Mouse (Mus musculus): ENCODE results near the gene Fhod1. TPM values are rescaled to one million over a fixed set of nuclear protein-coding genes. Genes with fewer than 3 reads are reported as not detected.

The Fhod1 gene
- polyA plus RNA-seq, 1 experiment from 2014 or later, result 18.8 TPM

- TF ChIP-seq CTCF (IDR thresholded peaks at IDR 0.05; ENCODE audit: low read depth), result no peak
- DNase-seq (no peak), ATAC-seq (ENCODE audit: insufficient read depth) (no peak)
- Histone ChIP-seq H3K27ac (ENCODE audit: low read depth) (no peak overlapping the region), H3K9ac (no peak overlapping the region), H3K27me3 (ENCODE audit: insufficient read depth, low read length) (no peaks in the 10 kb centered on the region), H3K9me3 (ENCODE audit: low read depth, low read length) (no peaks in the 10 kb centered on the region), H3K4me2 (no peak overlapping the region), H3K4me1 (ENCODE audit: insufficient read depth) (no peaks in the 10 kb centered on the region), H3K36me3 (ENCODE audit: insufficient read depth) (peaks cover 56% of the 10 kb centered on the region), H3K4me3 (ENCODE audit: low read depth, low read length) (no peak overlapping the region)
- 87% methylated on average over 4 of the region's 4 CpGs for WGBS
Measured at GRCm38 (mm10) chr8:105317941-105318340, 29.8 kb downstream of the Fhod1 start.

GRCm38 (mm10) chr8:105315073-105315769 is 32.5 kb downstream of the Fhod1 start:
- H3K4me2 ChIP-seq, result no peak overlapping the region
- 82% methylated on average over 18 of the region's 18 CpGs for WGBS
- H3K9me3 ChIP-seq (ENCODE audit: low read depth, low read length), result no peaks in the 10 kb centered on the region
- no peaks in the 10 kb centered on the region for H3K4me1 ChIP-seq (ENCODE audit: insufficient read depth)
- no peak overlapping the region for H3K4me3 ChIP-seq (ENCODE audit: low read depth, low read length)
- H3K36me3 ChIP-seq (ENCODE audit: insufficient read depth), result peaks cover 67% of the 10 kb centered on the region
- H3K9ac ChIP-seq, result no peak overlapping the region
- no peak for DNase-seq
- ATAC-seq (ENCODE audit: insufficient read depth), result peak; percentile 32; the same call in 1 of the 2 replicates
- TF ChIP-seq CTCF (IDR thresholded peaks at IDR 0.05; ENCODE audit: low read depth), result no peak
- no peak overlapping the region for H3K27ac ChIP-seq (ENCODE audit: low read depth)
- H3K27me3 ChIP-seq (ENCODE audit: insufficient read depth, low read length), result no peaks in the 10 kb centered on the region

GRCm38 (mm10) chr8:105313622-105314402 is 33.9 kb downstream of the Fhod1 start:
- DNase-seq, result no peak
- no peak overlapping the region for H3K4me3 ChIP-seq (ENCODE audit: low read depth, low read length)
- peaks cover 69% of the 10 kb centered on the region for H3K36me3 ChIP-seq (ENCODE audit: insufficient read depth)
- H3K9me3 ChIP-seq (ENCODE audit: low read depth, low read length), result no peaks in the 10 kb centered on the region
- 67% methylated on average over 9 of the region's 9 CpGs for WGBS
- ATAC-seq (ENCODE audit: insufficient read depth), result no peak
- H3K27me3 ChIP-seq (ENCODE audit: insufficient read depth, low read length), result no peaks in the 10 kb centered on the region
- H3K9ac ChIP-seq, result no peak overlapping the region
- H3K4me1 ChIP-seq (ENCODE audit: insufficient read depth), result no peaks in the 10 kb centered on the region
- no peak overlapping the region for H3K4me2 ChIP-seq
- no peak for TF ChIP-seq CTCF (IDR thresholded peaks at IDR 0.05; ENCODE audit: low read depth)
- no peak overlapping the region for H3K27ac ChIP-seq (ENCODE audit: low read depth)

- no peak overlapping the region for H3K4me3 ChIP-seq (ENCODE audit: low read depth, low read length)
- peaks cover 71% of the 10 kb centered on the region for H3K36me3 ChIP-seq (ENCODE audit: insufficient read depth)
- WGBS, result 81% methylated on average over 8 of the region's 8 CpGs
- H3K27me3 ChIP-seq (ENCODE audit: insufficient read depth, low read length), result no peaks in the 10 kb centered on the region
- no peak for TF ChIP-seq CTCF (IDR thresholded peaks at IDR 0.05; ENCODE audit: low read depth)
- no peak overlapping the region for H3K4me2 ChIP-seq
- ATAC-seq (ENCODE audit: insufficient read depth) (no peak), DNase-seq (no peak)
- no peaks in the 10 kb centered on the region for H3K9me3 ChIP-seq (ENCODE audit: low read depth, low read length)
- no peak overlapping the region for H3K9ac ChIP-seq
- H3K27ac ChIP-seq (ENCODE audit: low read depth), result no peak overlapping the region
- no peaks in the 10 kb centered on the region for H3K4me1 ChIP-seq (ENCODE audit: insufficient read depth)
Measured at GRCm38 (mm10) chr8:105312891-105313481, 34.8 kb downstream of the Fhod1 start.

GRCm38 (mm10) chr8:105311718-105312117 is 36.0 kb downstream of the Fhod1 start:
- no peak for TF ChIP-seq CTCF (IDR thresholded peaks at IDR 0.05; ENCODE audit: low read depth)
- no peak overlapping the region for H3K27ac ChIP-seq (ENCODE audit: low read depth)
- WGBS, result 80% methylated on average over 1 of the region's 1 CpGs
- no peak overlapping the region for H3K4me3 ChIP-seq (ENCODE audit: low read depth, low read length)
- peaks cover 80% of the 10 kb centered on the region for H3K36me3 ChIP-seq (ENCODE audit: insufficient read depth)
- no peak overlapping the region for H3K9ac ChIP-seq
- no peaks in the 10 kb centered on the region for H3K4me1 ChIP-seq (ENCODE audit: insufficient read depth)
- H3K4me2 ChIP-seq, result no peak overlapping the region
- ATAC-seq (ENCODE audit: insufficient read depth) (no peak), DNase-seq (no peak)
- no peaks in the 10 kb centered on the region for H3K27me3 ChIP-seq (ENCODE audit: insufficient read depth, low read length)
- H3K9me3 ChIP-seq (ENCODE audit: low read depth, low read length), result no peaks in the 10 kb centered on the region

- H3K36me3 ChIP-seq (ENCODE audit: insufficient read depth), result peaks cover 73% of the 10 kb centered on the region
Measured at GRCm38 (mm10) chr8:105310118-105310517, 37.6 kb downstream of the Fhod1 start.

More at GRCm38 (mm10) chr8:105310118-105310517, 37.6 kb downstream of the Fhod1 start:
- Histone ChIP-seq H3K9me3 (ENCODE audit: low read depth, low read length) (no peaks in the 10 kb centered on the region), H3K4me3 (ENCODE audit: low read depth, low read length) (no peak overlapping the region), H3K4me2 (no peak overlapping the region), H3K4me1 (ENCODE audit: insufficient read depth) (peaks cover 12% of the 10 kb centered on the region), H3K27me3 (ENCODE audit: insufficient read depth, low read length) (no peaks in the 10 kb centered on the region), H3K9ac (no peak overlapping the region), H3K27ac (ENCODE audit: low read depth) (no peak overlapping the region)
- 78% methylated on average over 8 of the region's 8 CpGs for WGBS
- ATAC-seq (ENCODE audit: insufficient read depth) (no peak), DNase-seq (no peak)
- TF ChIP-seq CTCF (IDR thresholded peaks at IDR 0.05; ENCODE audit: low read depth), result no peak
